In genomic region chr1:30740831-30741230, GRCm38 (mm10) we compare ENCODE assay signal across 7 mouse cellular contexts.
DNase-seq lines count a peak whose midpoint lies in the region; ATAC-seq and TF ChIP-seq lines count a peak whose summit lies in the region.

No protein-coding gene starts in this region.

- H3K4me3 ChIP-seq in layer of hippocampus, adult 2 months: no peak overlapping the region

- peak; percentile 86 for TF ChIP-seq CTCF in layer of hippocampus, adult 2 months (conservative IDR thresholded peaks at IDR 0.05)

- ATAC-seq in frontal cortex, adult (ENCODE audit: low TSS enrichment): peak; percentile 99

- DNase-seq in layer of hippocampus, adult 11-12 months (ENCODE audit: low spot score): peak; percentile 68
- DNase-seq in layer of hippocampus, adult 9-10 months (ENCODE audit: low spot score): no peak
- peak; percentile 60 to 77 for DNase-seq in layer of hippocampus, adult 2 months (ENCODE audit: low spot score in 2 of 2)
- DNase-seq in retina, embryonic 14.5 days (ENCODE audit: low spot score): peak; percentile 15
- DNase-seq in urinary bladder, postnatal 14 days (ENCODE audit: low spot score): no peak
- DNase-seq in adrenal gland, adult 8-10 months: no peak

- H3K27ac ChIP-seq in layer of hippocampus, adult 2 months: peak overlapping the region; percentile 18; the same call in 1 of the 2 replicates

Comparison
In these comparisons a context has a peak if more than half of its experiments do, and no peak if none do; other contexts are left out.
1. DNase-seq: peak in layer of hippocampus, adult 11-12 months (single experiment), layer of hippocampus, adult 2 months (2 of 2) and retina, embryonic 14.5 days (single experiment); none in layer of hippocampus, adult 9-10 months (single experiment), urinary bladder, postnatal 14 days (single experiment) and adrenal gland, adult 8-10 months (single experiment).